Mouse (Mus musculus): ENCODE results near the gene Xcl1. TPM values are rescaled to one million over a fixed set of nuclear protein-coding genes. Genes with fewer than 3 reads are reported as not detected.

The Xcl1 gene
- polyA plus RNA-seq, 1 experiment from 2014 or later, result not detected

DNA sequence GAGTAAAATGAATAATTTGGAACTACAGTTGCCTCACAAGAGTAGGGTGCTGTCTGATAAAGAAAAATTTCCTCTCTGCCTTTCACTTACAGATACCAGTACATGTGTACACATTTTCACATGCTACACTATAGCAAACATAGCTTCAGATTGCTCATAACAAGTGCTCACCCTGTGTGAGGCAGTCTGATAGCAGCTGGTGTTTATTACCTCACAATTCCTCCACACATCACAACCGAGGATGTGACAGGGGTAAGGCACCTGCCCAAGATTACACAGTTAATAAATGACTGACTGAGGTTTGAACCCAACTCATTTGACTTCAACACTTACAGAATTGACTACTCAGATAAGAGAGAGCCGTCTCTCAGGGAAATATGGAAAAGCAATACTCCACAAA lies 25.3 kb upstream of the Xcl1 start:
- Histone ChIP-seq H3K36me3 (ENCODE audit: control insufficient read depth, insufficient read depth, low read length) (no peaks in the 10 kb centered on the region), H3K9ac (ENCODE audit: low read length) (no peak overlapping the region), H3K4me2 (ENCODE audit: low read length) (no peak overlapping the region), H3K9me3 (ENCODE audit: control insufficient read depth, low read length) (no peaks in the 10 kb centered on the region), H3K27me3 (replicated peaks; ENCODE audit: control insufficient read depth, insufficient read depth, low read length) (no peaks in the 10 kb centered on the region), H3K4me3 (ENCODE audit: low read depth, low read length) (no peak overlapping the region), H3K27ac (ENCODE audit: low read depth) (no peak overlapping the region), H3K4me1 (replicated peaks; ENCODE audit: control insufficient read depth, insufficient read depth, low read length) (peaks cover 9% of the 10 kb centered on the region; the same call in 1 of the 2 replicates)
- WGBS, result 35% methylated on average over 2 of the region's 2 CpGs
- DNase-seq (ENCODE audit: low spot score), result no peak
- ATAC-seq (replicated peaks; ENCODE audit: low FRiP score, low TSS enrichment, low read depth), result peak; percentile 64; the same call in 1 of the 2 replicates

DNA sequence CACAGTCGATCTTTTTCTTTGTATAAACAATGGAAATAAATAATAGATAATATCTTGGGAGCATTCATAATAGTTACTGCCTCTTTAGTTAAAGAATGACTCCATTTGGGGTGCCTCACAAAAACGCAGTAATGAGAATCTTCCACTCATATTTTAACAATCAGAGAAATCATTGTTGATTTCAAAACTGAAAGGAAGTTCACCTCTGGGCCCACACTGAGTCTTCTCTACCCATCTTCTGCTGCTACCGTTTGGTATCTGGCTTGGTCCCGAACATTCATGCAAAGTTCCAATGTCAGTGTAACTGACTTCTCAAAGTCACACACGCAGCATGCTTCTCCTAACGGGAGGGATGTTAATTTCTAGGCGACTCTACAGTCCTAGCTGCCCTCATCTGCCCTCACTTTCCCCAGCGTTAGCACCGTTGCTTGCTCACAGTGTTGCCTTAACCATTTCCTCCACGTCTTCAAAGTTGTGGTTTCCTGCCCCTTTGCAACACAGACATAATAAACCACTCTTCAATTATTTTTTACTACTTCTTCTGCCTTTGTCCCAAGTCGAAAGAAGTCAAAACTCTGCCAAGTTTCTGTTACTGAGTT lies 24.6 kb upstream of the Xcl1 start:
- Histone ChIP-seq H3K4me3 (ENCODE audit: low read depth, low read length) (no peak overlapping the region), H3K9ac (ENCODE audit: low read length) (no peak overlapping the region), H3K9me3 (ENCODE audit: control insufficient read depth, low read length) (no peaks in the 10 kb centered on the region), H3K4me1 (replicated peaks; ENCODE audit: control insufficient read depth, insufficient read depth, low read length) (peaks cover 9% of the 10 kb centered on the region; the same call in 1 of the 2 replicates), H3K4me2 (ENCODE audit: low read length) (no peak overlapping the region), H3K36me3 (ENCODE audit: control insufficient read depth, insufficient read depth, low read length) (no peaks in the 10 kb centered on the region), H3K27me3 (replicated peaks; ENCODE audit: control insufficient read depth, insufficient read depth, low read length) (no peaks in the 10 kb centered on the region), H3K27ac (ENCODE audit: low read depth) (no peak overlapping the region)
- DNase-seq (ENCODE audit: low spot score) (no peak), ATAC-seq (replicated peaks; ENCODE audit: low FRiP score, low TSS enrichment, low read depth) (no peak)
- WGBS, result 57% methylated on average over 11 of the region's 11 CpGs

DNA sequence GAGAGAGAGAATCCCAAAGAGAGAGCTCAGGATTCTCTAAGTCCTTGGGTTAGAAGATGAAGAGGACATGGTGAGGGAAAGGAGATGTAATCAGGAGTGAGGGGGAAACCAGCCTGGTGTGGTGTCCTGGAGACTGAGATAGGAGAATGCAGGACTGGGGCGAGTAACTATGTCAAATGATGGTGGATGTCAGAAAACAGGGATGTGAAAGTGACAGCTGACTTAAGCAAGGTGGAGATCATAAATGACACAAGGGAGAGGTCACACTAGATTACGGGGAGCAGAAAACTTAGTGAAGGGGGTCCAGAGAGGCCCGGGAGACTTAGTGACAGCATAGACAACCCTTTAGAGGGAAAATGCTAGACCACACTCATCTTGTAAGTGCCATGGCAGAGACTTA lies 23.8 kb upstream of the Xcl1 start:
- ATAC-seq (replicated peaks; ENCODE audit: low FRiP score, low TSS enrichment, low read depth) (no peak), DNase-seq (ENCODE audit: low spot score) (no peak)
- H3K9me3 ChIP-seq (ENCODE audit: control insufficient read depth, low read length), result no peaks in the 10 kb centered on the region
- no peaks in the 10 kb centered on the region for H3K27me3 ChIP-seq (replicated peaks; ENCODE audit: control insufficient read depth, insufficient read depth, low read length)
- peaks cover 9% of the 10 kb centered on the region; the same call in 1 of the 2 replicates for H3K4me1 ChIP-seq (replicated peaks; ENCODE audit: control insufficient read depth, insufficient read depth, low read length)
- no peak overlapping the region for H3K4me3 ChIP-seq (ENCODE audit: low read depth, low read length)
- H3K4me2 ChIP-seq (ENCODE audit: low read length), result no peak overlapping the region
- no peak overlapping the region for H3K27ac ChIP-seq (ENCODE audit: low read depth)
- H3K9ac ChIP-seq (ENCODE audit: low read length), result no peak overlapping the region
- no peaks in the 10 kb centered on the region for H3K36me3 ChIP-seq (ENCODE audit: control insufficient read depth, insufficient read depth, low read length)
- 85% methylated on average over 3 of the region's 3 CpGs for WGBS

DNA sequence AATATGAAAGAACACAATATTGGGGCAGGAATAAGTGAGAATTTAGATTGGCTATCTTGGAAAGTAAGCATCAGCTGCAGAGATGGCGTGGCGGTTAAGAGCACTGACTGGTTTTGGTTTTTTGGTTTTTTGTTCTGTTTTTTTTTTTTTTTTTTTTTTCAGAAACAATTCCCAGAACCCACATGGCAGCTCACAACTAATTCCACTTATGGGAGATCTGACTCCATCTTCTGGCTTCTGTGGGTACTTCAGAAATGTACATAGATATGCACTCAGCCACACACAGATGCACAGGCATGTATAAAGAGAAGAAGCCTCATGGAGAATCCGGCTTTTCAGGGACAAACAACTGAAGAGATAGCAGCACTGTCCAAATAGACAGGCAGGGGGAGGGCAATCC lies 22.6 kb upstream of the Xcl1 start:
- H3K4me1 ChIP-seq (replicated peaks; ENCODE audit: control insufficient read depth, insufficient read depth, low read length), result peaks cover 9% of the 10 kb centered on the region; the same call in 1 of the 2 replicates
- no peak overlapping the region for H3K9ac ChIP-seq (ENCODE audit: low read length)
- H3K36me3 ChIP-seq (ENCODE audit: control insufficient read depth, insufficient read depth, low read length), result no peaks in the 10 kb centered on the region
- no peaks in the 10 kb centered on the region for H3K27me3 ChIP-seq (replicated peaks; ENCODE audit: control insufficient read depth, insufficient read depth, low read length)
- no peak overlapping the region for H3K4me3 ChIP-seq (ENCODE audit: low read depth, low read length)
- 89% methylated on average over 3 of the region's 3 CpGs for WGBS
- H3K4me2 ChIP-seq (ENCODE audit: low read length), result no peak overlapping the region
- no peaks in the 10 kb centered on the region for H3K9me3 ChIP-seq (ENCODE audit: control insufficient read depth, low read length)
- ATAC-seq (replicated peaks; ENCODE audit: low FRiP score, low TSS enrichment, low read depth) (no peak), DNase-seq (ENCODE audit: low spot score) (no peak)
- H3K27ac ChIP-seq (ENCODE audit: low read depth), result no peak overlapping the region

DNA sequence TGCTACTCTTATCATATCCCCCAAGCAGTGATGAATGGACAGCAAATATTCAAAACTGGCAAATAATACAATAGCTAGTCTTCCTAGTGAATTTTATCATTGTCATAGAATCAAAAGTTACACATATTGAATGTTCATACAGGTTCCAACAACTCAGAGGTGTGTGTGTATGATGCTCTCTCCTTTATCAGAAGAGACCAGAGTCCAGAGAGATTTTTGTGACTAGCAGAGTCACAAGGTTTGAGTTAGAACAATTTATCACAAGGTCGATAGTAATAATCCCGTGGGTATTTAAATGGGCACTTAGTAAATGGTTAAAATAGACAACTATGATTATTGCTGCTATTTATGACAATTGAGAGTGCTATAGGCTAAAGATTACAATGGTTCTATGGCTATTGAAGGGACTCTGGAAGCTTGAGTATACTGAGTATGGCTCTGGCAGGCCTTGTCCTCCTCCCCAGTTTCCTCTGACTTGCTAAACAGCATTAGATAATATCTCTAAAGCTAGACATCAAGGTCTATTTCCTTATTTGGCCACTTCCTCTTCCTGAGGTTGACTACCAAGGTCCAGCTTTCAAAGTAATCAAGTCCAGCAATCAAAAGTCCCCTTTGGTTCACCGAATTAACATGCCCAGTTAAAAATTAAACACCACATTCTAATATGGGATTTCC lies 21.5 kb upstream of the Xcl1 start:
- no peak for DNase-seq (ENCODE audit: low spot score)
- WGBS, result 82% methylated on average over 3 of the region's 3 CpGs
- 0 out of 2 replicates have a peak, but pooled peaks cover 3% of the 10 kb centered on the region for H3K4me1 ChIP-seq (replicated peaks; ENCODE audit: control insufficient read depth, insufficient read depth, low read length)
- H3K36me3 ChIP-seq (ENCODE audit: control insufficient read depth, insufficient read depth, low read length), result no peaks in the 10 kb centered on the region
- no peaks in the 10 kb centered on the region for H3K9me3 ChIP-seq (ENCODE audit: control insufficient read depth, low read length)
- no peak for ATAC-seq (replicated peaks; ENCODE audit: low FRiP score, low TSS enrichment, low read depth)
- H3K27me3 ChIP-seq (replicated peaks; ENCODE audit: control insufficient read depth, insufficient read depth, low read length), result no peaks in the 10 kb centered on the region
- H3K9ac ChIP-seq (ENCODE audit: low read length), result no peak overlapping the region
- no peak overlapping the region for H3K27ac ChIP-seq (ENCODE audit: low read depth)
- no peak overlapping the region for H3K4me3 ChIP-seq (ENCODE audit: low read depth, low read length)
- H3K4me2 ChIP-seq (ENCODE audit: low read length), result no peak overlapping the region

DNA sequence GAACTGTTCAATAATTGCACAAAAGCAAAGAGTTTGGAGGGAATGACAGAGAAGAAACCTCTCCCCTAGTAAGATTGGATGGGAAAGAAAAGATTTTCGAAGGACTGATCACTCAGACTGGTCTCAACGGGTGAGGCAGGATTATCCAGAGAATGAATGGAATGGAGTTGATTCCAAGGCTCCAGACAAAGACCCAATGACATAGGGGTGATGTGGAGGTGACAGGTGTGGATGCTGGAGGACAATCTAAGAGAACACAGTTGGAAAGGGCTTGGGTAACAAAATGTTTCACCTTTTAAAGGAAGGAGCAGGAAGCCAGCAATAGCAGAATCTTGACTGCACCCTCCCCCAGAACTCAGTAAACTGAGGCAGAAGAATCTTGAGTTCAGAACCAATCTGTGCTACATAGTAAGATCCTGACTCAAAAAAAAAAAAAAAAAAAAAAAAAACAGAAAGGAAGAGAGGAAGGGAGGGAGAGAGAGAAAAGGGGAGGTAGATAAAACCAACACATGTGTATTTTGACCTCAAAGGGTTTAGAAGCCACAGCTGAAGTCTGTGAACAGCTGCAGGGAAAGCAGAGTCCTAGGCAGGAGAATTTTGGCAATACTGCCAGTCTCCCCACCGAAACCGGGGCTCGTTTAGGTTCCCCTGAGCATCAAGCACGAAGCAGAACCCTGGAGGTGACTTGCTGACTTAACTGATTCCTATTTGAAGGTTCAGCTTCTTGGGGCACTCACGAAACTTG lies 20.3 kb upstream of the Xcl1 start:
- H3K4me1 ChIP-seq (replicated peaks; ENCODE audit: control insufficient read depth, insufficient read depth, low read length), result 0 out of 2 replicates have a peak, but pooled peaks cover 3% of the 10 kb centered on the region
- H3K27me3 ChIP-seq (replicated peaks; ENCODE audit: control insufficient read depth, insufficient read depth, low read length), result no peaks in the 10 kb centered on the region
- no peak overlapping the region for H3K27ac ChIP-seq (ENCODE audit: low read depth)
- no peak overlapping the region for H3K4me2 ChIP-seq (ENCODE audit: low read length)
- DNase-seq (ENCODE audit: low spot score), result no peak
- no peaks in the 10 kb centered on the region for H3K36me3 ChIP-seq (ENCODE audit: control insufficient read depth, insufficient read depth, low read length)
- 77% methylated on average over 7 of the region's 7 CpGs for WGBS
- H3K9me3 ChIP-seq (ENCODE audit: control insufficient read depth, low read length), result no peaks in the 10 kb centered on the region
- H3K4me3 ChIP-seq (ENCODE audit: low read depth, low read length), result no peak overlapping the region
- ATAC-seq (replicated peaks; ENCODE audit: low FRiP score, low TSS enrichment, low read depth), result no peak
- H3K9ac ChIP-seq (ENCODE audit: low read length), result no peak overlapping the region

DNA sequence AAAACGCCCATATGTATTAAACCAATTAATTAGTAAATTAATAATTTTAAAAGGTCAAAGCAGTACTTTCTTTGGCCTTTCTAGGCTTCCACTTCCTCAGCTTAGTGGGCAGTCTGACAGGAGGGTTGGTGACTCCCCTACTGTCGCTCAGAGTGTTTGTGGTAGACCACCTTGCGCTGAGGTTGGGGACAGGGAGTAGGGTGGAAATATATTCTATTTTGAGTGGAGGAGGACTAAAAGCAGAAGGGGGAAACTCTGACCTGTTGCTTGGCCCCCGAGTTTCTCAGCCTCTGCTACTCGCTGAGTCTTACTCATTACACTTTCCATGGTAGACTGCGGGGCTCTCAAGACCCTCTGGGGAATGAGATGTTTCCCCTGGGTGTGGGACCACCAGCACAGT lies 18.2 kb upstream of the Xcl1 start:
- H3K9ac ChIP-seq (ENCODE audit: low read length), result no peak overlapping the region
- H3K4me3 ChIP-seq (ENCODE audit: low read depth, low read length), result no peak overlapping the region
- H3K4me2 ChIP-seq (ENCODE audit: low read length), result no peak overlapping the region
- DNase-seq (ENCODE audit: low spot score) (no peak), ATAC-seq (replicated peaks; ENCODE audit: low FRiP score, low TSS enrichment, low read depth) (no peak)
- no peaks in the 10 kb centered on the region for H3K36me3 ChIP-seq (ENCODE audit: control insufficient read depth, insufficient read depth, low read length)
- no peaks in the 10 kb centered on the region for H3K9me3 ChIP-seq (ENCODE audit: control insufficient read depth, low read length)
- no peaks in the 10 kb centered on the region for H3K4me1 ChIP-seq (replicated peaks; ENCODE audit: control insufficient read depth, insufficient read depth, low read length)
- WGBS, result 85% methylated on average over 6 of the region's 6 CpGs
- no peaks in the 10 kb centered on the region for H3K27me3 ChIP-seq (replicated peaks; ENCODE audit: control insufficient read depth, insufficient read depth, low read length)
- no peak overlapping the region for H3K27ac ChIP-seq (ENCODE audit: low read depth)

DNA sequence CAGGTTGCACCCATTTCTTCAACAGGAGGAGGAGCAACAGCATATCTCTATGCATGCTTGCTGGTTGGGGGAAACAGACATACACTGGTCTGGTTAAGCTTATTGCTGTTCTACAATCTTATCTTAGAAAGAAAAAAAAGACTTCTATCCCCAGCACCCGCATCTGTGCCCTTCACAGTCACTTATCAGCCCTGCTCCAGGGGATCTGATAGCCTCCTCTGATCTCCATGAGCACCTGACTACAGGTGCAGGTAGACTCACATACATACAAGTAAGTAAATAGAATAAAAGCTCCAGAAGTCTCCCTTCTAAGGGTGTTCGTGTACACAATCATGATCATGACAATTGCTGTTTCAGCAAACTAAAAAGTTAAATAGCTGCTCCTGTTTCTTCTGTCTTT lies 733 bp upstream of the Xcl1 start:
- Histone ChIP-seq H3K4me3 (ENCODE audit: low read depth, low read length) (no peak overlapping the region), H3K9ac (ENCODE audit: low read length) (no peak overlapping the region), H3K36me3 (ENCODE audit: control insufficient read depth, insufficient read depth, low read length) (no peaks in the 10 kb centered on the region), H3K9me3 (ENCODE audit: control insufficient read depth, low read length) (no peaks in the 10 kb centered on the region), H3K4me2 (ENCODE audit: low read length) (no peak overlapping the region), H3K27ac (ENCODE audit: low read depth) (no peak overlapping the region), H3K4me1 (replicated peaks; ENCODE audit: control insufficient read depth, insufficient read depth, low read length) (no peaks in the 10 kb centered on the region), H3K27me3 (replicated peaks; ENCODE audit: control insufficient read depth, insufficient read depth, low read length) (no peaks in the 10 kb centered on the region)
- ATAC-seq (replicated peaks; ENCODE audit: low FRiP score, low TSS enrichment, low read depth) (no peak), DNase-seq (ENCODE audit: low spot score) (no peak)
- 59% methylated on average over 2 of the region's 2 CpGs for WGBS

Measured in intestine, embryonic 14.5 days (tissue).